Mouse (Mus musculus) liver, embryonic 14.5 days (tissue): Measurements from ENCODE around the gene Rps28.

Experiments used
- CTCF ChIP-seq: IDR thresholded peaks from 2 replicates; pipeline ENCODE4 v1.5.1; 2016; ENCODE audit warnings: antibody characterized with exemption, low read depth, control low read depth
- EP300 ChIP-seq: IDR thresholded peaks from 2 replicates; pipeline ENCODE4 v1.6.1; 2016; ENCODE audit warnings: antibody characterized with exemption, low read depth

DNA sequence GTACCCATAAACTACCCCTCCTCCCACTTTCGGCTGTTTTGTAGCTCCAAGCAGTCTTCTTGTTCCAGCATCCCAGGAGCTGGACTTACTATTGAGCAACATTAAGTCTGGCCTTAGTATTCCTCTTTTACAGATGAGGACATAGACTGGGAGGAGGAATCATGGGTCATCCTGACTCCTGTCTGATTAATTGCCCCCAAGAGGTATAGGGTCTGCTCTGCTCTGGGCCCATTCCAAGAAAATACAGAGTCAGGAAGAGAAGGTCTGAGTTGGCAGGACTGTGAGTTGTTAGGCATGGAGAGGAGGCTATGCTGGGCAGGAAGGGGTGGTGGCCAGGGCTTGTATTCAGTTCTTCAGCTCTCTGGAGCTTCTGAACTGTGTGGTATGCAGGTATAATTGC lies 19.8 kb upstream of the Rps28 start:
- TF ChIP-seq EP300 (no peak), CTCF (no peak)
